Mouse (Mus musculus): ENCODE data around the gene Rimklb.

Rimklb gene

DNA sequence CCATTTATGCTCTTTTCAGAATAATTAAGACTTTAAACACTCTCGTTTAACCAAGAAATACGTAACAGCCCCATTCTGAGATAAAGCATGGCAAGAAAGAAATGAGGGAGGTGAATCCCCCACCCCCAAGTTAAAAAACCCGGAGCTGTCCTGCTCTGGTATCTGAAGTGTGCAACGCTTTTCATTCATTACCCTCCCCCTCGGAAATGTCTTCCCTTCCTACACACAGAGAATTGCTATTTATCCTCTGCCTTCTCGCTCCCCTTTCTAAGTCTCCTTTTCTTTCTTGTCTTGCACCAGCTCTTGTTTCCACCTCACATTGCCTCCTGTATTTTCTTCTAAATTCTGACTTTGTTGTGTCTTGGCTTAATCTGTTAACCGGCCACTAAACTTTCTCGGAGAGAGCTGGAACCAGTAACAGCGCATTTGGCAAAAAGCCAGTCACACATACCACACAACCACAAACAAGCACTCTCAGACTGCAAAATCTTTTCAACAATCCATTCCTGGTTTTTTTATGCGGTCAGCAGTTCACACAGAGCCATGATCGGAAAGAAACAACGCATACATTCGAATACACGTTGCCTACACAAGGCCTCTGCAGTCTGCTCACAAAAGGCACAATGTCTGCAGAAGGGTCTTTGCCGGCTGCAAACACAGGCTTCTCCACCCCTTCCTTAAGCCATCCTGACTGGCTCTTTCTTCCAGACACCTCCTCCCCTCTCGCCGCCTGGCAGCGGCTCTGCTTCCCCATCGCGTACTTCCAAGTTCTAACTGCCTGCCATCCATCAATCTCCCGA is 3.3 kb downstream of the Rimklb start:
- peak; percentile 92 for DNase-seq

DNA sequence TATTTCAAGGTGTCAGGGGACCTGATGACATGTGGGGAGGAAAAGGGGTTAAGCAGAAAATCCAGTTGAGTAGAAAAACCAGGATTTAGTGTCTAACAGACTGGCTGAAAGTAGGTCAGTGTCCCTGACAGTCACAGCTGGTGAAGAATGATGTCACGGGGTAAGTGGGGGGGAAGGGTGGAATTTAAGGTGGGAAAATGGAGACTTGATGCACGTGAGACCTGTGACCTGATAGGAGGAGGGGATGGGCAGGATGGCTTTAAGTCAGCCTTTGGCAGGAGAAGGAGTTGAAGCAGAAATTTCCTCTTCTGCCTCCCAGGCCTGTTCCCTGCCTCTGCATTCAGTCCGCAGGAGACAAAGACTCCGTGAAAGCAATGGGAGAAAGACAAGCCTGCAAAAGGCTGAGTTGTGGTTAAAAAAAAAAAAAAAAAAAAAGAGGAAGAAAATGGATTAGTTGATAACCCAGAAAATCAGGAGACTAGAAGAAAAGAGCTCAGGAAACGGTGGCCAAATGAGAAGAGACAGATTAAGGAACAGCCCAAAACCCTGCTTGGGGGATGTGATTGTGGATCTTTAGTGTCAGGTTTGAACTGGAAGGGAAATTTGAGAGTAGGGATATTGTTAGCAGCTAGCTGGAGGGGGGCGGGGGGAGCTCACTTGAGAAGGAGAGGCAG is 4.6 kb downstream of the Rimklb start:
- DNase-seq: peak; percentile 34

DNA sequence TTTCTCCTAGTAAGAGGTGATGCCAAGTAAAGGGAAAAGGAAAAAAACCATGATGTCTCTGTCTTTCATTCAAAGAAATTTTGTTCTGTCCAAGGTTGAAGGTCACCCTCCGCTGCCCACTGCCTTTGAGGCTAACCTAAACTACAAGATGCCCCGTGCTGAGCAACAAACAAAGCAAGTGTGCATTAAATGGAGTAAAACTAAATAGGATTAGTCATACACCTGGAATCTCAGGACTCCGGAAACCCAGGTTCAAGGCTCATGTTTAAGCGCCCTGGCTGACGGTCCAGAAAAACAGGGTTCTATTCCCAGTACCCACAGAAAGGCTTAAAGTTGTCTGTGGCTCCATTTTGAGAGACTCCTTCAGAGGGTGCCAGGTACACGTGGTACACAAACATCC is 6.1 kb downstream of the Rimklb start:
- DNase-seq: peak; percentile 79

DNA sequence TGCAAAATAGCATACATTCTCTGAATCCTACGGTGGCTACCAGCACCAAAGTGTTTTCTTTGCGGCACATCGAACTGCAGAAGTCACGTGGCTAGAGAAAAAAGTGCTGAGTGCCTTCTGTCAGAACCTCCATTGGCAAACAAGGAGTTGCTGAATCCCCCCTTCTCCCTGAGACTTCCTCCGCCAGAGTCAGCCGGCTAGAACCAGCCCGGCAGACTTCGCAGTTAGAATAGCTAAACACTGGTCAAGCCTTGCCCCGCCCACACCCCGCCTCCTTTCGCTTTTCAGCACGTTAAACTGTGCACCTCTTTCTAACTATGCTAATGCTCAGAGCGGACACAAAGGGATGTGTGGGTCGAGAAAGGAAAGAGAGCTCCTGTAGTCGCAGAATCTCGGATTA is 7.0 kb downstream of the Rimklb start:
- peak; percentile 97 for DNase-seq

DNA sequence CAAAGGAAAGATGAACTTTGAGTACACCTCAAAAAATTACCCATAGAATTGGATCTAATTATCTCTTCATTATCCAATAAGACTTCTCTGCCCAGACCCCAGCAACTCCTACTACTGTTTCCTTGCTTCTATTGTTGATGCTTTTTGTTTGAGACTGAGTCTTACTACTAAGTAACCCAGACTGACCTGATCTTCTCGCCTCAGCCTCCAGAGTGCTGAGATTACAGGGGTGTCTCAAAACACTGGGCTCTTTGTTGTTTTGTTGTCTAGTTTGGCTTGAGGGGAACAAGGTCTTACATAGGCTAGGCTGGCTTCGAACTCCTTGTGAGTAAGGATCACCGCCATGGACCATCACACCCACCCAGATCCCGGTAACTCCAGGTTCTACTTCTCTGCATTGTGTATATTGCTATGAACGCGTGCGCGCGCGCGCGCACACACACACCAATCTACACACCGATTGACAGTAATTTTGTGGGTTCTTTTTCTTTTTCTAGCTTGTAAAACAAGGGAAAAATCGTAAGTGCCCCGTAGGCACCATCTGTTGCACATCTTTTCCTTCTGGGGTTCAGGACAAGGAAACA is 7.5 kb downstream of the Rimklb start:
- peak; percentile 76 for DNase-seq

DNA sequence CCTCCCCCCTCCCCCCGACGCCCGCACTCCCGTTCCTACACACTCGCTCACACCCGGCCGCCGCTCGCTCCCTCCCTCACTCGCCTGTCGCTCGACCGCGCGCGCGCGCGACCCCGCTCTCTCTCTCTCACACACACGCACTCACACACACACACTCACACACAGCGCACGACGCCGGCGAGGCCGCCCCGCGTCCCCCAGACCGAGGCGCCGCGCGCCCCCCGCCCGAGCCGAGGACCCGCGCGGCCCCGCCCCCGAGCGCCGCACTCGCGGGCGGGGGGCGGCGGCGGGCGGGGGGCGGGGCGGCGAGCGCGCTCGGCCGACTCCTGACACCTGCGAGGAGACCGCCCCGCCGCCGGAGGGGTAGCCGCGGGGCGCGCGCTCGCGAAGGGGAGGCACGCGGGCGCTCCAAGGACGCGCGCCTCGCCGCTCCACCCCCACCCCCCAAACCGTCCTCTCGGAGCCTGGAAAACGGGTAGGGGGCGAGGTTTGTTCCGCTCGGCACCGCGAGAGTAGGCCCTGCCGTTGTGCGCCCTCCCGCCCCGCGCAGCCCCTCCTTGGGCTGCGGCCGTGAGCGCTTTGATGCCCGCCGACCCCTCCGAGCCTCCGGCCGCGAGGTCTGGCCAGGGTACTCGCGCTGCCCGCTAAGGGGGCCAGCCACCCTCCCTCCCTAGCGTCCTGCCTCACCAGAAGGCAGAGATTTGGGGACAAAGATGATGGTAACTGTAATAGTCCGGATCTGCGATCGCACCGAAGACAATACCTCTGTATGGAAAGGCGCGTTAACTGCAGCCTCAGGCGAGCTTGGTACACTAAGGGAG is 12.1 kb downstream of the Rimklb start:
- DNase-seq: peak; percentile 88

DNA sequence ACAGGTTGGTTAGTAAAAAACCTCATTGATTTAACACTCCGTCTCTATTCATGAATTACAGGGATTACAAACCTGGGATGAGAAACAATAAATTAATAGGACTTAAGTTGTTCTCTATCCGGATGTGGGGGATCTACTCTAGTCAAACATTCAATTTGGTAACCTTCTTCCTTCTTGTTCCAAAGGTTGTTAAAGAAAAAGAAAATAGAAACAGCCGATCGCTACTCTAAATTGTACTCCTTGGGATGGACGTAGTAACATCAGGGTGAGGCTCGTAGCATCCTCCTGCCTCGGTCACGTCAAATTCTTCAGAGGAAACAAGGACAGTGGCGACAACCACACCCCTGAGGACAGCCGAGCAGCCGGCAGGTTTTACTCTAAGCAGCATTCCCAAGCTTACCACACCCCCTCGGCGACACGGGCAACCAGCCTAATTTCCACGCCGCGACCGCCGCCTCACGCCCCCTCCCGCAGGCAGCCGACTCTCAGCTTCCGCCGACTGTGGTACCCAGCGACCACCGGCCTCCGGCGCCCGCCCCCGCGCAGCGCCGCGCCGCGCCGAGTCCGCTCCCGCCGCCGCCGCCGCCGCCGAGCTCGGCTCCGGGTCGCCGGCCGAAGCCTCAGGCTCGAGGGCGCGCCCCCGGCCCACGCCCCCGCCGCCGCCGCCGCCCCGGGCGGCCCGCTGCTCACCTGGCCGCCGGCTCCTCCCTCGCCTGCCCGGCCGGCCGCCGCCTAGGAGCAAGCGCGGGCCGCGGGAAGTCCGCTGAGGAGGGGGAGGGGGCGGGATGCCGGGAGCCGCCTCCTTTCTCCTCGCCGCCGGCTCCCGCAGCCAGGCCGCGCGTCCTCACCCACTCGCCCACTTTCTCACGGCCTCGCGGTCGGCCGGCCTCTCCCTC is 12.9 kb downstream of the Rimklb start:
- DNase-seq: no peak

DNA sequence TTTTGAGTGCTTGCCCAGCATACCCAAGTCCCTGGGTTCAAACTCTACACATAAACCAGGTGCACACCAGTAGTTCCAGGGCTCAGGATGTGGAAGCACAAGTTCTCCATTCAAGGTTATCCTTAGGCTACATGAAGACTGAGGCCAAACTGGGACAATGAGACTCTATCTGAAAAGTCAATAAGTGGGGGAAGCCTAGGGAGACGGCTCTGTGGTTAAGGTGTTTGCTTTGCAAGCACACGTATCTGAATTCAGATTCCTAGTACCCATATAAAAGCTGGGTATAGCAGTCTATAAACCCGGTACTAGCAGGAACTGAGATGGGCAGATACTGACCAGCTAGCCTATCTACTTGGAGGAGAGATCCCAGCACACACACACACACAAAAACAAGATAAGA is 20.5 kb downstream of the Rimklb start:
- DNase-seq: no peak

DNA sequence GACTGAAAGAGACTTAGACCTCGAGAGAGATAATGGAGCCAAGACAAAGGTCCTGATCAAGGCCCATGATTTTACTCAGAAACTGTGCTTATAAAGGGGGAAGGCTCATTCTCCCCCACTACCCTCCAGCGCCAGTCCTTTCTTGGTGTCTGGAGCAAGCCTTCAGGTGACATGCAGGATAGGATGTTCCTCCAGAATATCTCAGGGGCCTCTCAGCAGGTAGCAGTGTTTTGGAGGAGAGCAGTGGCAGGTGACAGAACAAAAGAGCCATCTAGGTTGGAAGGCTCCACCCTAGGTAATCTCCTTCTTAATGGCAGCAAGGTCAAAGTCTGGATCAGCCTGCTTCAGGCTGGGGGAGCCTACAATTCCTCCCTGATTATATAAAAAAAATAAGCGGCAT is 27.1 kb downstream of the Rimklb start:
- DNase-seq: peak; percentile 53

DNA sequence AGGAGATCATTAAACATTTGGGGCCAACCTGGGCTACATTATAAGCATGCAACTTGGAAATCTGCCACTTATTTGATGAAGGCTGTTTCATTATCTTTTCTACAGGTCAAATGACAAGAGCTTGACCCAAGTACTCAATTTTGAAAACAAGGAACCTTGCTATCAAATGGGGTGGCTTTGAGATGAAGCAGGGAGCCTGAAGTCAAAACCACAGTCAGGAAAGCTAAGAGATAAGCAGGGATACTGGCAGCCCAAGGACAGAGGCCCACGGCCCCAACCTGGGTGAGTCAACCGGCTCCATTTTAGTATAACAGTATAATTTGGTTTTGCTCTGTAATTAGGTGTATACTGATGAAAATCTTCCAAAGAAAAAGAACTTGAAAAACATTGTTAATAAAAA is 28.3 kb downstream of the Rimklb start:
- peak; percentile 36 for DNase-seq

DNA sequence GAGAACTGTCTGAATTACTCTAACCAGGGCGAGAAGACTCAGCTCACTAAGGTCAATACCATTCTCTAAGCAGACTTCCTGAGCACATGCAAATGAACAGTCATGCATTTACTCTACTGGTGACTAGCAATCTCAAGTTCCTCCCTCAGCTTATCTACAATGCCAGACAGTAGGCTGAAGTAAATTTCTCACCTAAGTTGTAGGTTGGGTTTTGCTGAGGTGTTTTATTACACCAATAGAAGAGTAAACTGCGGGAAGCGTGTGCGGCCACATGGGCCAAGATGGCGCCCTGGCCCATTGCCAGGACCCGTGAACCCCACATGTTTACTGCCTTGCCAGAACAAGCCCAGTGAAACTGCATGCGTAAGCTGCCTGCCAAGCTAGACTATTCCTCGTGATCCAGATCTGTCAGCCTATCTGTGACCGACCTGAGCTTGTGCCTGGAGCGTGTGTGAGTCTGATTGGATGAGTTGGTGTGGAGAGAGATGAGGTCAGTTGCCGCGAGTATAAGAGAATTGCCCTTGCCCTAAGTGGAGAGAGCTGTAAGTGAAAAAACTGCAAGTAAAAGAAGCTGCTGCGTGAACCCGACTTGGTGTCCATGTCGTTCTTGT is 29.4 kb downstream of the Rimklb start:
- DNase-seq: no peak

DNA sequence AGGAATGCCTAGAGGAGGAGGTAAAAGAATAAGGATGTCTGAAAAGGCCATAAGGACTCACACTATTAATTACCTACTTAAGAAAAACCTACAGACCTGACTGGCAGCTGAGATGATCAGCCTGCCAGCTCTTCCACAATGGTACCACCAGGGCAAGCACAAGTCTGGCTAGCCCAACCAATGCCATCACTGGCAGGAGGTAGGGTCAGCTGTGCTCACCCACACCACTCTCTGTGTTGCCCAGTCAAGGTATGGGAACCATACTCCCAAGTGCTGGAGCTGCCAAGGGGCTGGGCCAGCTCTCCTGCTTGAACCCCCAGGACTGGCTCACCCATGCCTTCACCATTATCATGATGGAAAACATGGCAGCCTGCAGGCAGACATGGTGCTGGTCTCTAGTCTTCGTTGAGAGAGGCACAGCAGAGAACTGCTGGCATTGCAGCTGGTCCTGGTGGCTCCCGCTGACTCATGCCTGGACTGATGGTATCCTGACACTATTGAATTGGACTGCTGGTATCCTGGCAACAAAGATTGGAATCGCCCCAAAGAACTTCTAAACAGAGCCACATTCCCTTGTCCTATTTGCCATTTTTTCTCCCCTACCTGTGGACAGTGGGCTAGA is 32.4 kb downstream of the Rimklb start:
- DNase-seq: peak; percentile 76

DNA sequence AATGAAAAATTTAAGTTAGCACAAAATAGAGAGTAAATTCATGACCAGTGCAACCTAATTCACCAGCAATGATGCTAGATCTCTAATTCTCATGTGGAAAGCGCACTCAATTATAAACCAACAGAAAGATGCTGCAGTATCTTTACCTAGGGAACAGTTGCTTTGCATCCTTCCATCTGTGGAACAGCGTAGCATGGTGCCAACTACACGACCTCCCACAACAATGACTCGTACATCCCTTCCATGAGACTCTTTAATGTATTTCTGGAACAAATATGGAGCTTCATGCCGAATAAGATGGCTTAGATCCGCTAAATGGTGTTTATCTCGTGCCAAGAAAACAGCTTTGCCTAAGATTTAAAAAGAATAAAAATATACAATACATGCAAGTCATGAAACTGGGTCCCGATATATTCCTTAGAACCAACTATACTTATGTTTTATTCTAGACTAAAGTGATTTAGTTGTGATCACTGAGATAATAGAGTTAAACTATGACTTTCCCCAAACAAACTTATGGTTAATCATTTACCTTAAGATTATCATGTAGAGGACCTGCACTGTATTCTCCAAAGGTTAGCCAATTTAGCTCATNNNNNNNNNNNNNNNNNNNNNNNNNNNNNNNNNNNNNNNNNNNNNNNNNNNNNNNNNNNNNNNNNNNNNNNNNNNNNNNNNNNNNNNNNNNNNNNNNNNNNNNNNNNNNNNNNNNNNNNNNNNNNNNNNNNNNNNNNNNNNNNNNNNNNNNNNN is 39.4 kb downstream of the Rimklb start:
- no peak for DNase-seq

DNA sequence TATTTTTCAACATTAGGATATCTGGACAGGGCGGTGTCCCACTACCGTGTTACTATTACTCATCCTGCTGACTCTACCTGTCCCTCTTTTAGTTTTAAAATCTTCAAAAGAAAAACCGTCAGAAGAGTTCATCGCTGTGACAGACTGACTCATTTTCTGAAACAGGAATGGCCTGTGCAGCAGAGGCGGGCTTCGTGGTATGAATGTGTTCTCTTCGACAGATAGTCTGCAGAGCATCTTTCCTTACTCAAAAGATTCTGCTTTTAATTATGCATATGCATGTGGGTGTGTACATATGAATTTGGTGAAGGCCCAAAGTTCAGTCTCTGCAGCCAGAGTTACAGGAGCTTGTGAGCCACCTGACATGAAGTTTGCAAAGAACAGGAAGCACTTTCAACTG is 50.7 kb downstream of the Rimklb start:
- no peak for DNase-seq

DNA sequence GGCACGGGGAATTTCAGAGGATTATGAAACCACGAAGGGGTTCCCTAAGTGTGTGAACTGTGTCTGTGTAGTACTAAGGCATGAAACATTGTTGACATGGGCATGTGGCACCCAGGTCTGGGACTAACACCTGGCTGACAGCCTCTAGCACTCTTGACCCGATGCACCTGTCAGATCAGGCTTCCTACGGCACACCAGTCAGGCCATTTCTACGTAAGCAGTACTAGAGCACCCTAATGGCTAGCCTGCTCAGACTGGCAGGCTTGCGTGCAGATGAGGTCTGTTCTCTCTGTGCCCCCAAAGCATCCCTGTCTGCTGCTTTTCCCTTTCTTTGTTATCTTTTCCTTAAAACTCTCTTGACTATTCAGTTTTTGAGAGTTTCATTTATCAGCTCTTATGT is 53.3 kb downstream of the Rimklb start:
- DNase-seq: no peak

DNA sequence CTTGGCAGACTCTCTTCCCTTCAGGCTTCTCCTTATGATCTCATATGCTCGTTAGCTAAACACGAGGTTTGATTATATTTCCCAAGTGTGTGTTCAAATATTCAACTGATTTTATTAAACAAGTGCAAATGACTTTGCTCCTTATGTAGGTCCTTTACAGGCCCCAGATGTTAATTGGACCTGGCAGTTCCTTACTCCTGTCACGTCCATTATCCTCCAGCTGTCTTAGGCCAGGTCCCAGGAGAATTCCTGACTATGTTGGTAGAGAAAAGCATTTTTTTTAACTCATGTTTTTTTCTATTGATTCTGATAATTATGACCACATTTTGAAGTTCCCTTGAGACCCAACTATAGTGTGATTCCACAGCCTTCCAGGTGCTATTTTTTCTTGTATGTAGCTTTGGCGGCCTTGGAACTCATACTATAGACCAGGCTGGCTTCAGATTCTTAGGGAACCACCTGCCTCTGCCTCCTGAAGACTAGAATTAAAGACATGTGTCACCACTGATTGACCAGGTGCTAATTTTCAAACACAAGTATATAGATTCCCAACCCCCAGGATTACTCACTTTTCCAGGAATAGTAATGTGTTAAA is 57.8 kb downstream of the Rimklb start:
- DNase-seq: no peak

DNA sequence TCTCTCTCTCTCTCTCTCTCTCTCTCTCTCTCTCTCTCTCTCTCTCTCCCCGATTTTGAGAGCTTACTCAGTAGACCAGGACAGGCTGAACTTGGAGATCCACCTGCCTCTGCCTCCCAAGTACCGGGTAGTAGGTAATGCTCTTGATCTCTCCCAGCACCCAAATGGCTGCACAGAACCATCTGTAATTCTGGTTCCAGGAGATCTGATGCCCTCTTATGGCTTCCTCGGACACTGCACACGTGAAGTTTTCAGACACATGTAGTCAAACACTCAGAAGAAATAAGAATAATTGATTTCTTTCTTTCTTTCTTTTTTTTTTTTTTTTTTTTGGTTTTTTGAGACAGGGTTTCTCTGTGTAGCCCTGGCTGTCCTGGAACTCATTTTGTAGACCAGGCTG is 59.3 kb downstream of the Rimklb start:
- no peak for DNase-seq

DNA sequence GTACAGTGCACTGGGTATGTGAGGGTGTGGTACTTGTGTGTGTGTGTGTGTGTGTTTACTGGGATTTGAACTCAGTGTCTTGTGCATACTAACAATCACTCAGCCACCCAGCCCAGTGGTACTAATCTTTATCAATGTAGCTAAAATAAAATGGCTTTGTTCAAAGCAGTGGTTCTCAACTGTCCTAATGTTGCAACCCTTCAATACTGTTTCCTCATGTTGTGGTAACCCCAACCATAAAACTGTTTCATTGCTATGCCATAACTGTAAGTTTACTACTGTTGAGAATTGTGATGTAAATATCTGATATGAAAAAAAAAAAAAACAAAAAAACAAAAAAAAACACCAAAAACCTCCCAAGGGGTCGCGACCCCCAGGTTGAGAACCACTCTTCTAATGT is 63.3 kb downstream of the Rimklb start:
- no peak for DNase-seq

DNA sequence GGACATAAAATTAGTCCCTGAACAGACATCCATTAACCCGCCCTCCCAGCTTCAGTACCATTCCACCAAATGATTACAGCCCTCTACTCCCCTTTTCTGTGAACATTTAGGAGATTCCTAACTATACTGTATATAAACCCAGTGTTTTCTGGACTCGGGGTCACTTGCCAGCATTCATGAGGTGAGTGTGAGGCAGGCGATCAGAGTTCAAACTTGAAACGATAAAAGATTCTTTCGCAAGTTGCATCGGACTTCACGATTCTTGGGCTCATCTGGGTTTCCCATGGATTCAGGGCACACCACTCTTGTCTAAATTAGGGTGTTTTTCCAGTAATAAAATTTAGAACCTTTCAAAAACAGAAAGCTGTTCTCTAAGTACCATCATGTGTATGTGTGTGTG is 71.1 kb downstream of the Rimklb start:
- no peak for DNase-seq

DNA sequence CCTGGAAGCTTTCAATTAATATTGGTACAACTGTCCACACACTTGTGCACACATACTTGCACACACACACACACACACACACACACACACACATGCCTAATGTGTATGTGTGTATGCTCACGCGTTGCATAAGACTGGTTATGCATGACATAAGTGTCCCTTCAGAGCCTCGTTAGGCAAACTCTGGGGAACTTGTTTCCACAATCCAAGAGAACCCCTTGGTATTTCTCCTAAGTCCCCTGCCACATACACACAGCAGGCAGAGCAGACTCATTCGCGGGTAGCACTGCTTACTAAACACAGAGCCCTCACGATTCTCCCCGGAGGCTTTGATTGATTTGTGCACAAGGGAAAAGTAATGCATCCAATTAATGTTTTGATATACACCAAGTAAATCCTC is 81.5 kb downstream of the Rimklb start:
- peak; percentile 49 for DNase-seq
